Mouse (Mus musculus): ENCODE data around the gene Olfr692.

GRCm38 (mm10) chr7:105396126-105396525 is 28.1 kb downstream of the Olfr692 start:
- TF ChIP-seq POLR2A (IDR thresholded peaks at IDR 0.05; ENCODE audit: borderline replicate concordance, extremely low read depth, low read depth, low read length) (no peak), CTCF (IDR thresholded peaks at IDR 0.05; ENCODE audit: insufficient read depth, low read length) (no peak)
